Mouse (Mus musculus) adrenal gland, postnatal 4 days (tissue): Measurements from ENCODE around the gene Lhx3. TPM values are rescaled to one million over a fixed set of nuclear protein-coding genes. Genes with fewer than 3 reads are reported as not detected.

Source experiments
- DNase-seq, 2 experiments: peaks; one replicate each; pipeline ENCODE4 v3.0.0; 2021 to 2022; ENCODE audit warnings: low spot score in 2 of 2, mixed read lengths in 2 of 2
- long read RNA-seq, 2 experiments: library from polyadenylated mRNA; stranded (forward); transcript quantifications; one replicate each; pipeline ENCODE4 v2.0.0; 2021
- total RNA-seq, 2 experiments: library from RNA; stranded (reverse); gene quantifications; 2 replicates each; pipeline ENCODE4 v1.2.3; 2021

Gene Lhx3
- total RNA-seq: 1 to 10 TPM in 1 of 2 experiments, under 1 TPM in 1; 0.71 to 1.0 TPM
- long read RNA-seq, experiment 1, partial matches to known transcripts: 1 of 2 reads
- long read RNA-seq, experiment 1, other reads (novel, unspliced or antisense): 0 of 2 reads
- long read RNA-seq, experiment 2, partial matches to known transcripts: 2 of 3 reads
- long read RNA-seq, experiment 2, other reads (novel, unspliced or antisense): 0 of 3 reads

DNA sequence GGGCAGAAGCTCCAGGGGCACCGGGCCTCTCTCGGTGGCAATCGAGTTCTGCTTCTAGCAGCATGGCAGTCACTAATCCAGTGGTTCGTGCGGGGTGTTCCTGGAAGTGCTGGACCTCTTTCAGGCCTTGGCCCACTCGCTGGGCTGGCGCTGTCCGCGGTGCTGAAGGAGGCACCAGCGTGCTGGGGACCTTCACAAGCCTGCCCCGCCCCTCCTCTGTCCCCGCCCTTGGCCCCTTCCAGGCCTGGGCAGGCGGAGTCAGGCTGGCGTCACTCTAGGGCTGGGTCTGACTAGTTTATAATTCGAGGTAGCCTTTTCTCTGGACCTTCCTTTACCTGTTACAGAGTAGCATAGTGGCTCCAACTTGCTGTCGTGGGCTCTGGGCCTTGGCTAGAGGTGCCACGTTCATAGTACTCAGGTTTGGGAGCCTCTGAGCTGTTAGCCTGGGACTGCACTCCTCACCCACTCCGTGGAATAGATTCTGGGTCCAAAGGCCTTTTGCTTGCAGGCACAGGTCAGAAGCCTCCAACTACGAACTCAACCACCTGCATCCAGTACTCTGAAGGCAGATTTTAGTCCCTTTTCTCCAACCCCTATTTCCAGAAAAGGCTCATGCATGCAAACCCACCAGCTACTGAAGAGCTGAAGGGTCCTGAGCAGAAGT, at the start of gene Lhx3:
TSS of gene Lhx3 (minus strand) at position 164 of the 664 bp plus-strand sequence.
- peak; percentile 85 to 87 for DNase-seq

DNA sequence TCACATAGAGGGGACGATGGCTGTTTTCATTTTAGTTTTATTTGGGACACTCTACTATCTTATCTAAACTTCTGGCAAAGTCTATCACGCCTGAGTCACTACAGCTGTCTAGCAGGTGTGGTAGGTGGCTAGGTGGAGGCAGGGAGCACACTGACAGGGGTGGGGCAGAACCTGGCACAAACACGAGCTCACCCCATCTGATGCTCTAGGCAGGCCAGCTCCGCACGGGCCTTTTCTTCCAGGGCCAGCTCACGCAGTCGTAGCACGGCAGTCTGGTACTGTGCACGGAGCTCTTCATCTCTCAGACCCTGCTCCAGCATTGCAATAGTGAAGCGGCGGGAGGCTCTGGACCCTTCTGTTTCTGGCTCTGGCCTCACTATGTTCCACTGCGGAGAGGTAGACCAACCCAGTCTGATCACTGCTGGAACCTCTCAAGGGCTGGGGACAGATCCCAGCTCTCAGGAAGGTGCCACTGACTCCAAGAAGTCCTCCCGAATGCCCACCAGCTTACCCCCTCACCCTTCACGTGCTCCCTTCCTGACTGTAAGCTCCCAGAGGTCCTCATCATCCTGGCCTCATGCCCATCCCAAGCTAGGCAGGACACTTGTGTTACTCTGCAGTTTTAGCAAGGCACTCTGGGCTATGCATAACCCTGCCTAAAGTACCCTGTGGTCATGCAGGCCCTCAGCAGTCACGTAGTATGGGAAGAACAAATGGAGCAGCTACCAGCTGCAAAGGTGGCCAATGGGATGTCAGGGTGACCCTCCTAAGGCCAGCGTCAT, 49.4 kb upstream of the Lhx3 start:
- DNase-seq: no peak

GRCm38 (mm10) chr2:26254816-26255215, 46.7 kb upstream of the Lhx3 start:
- no peak for DNase-seq

DNA sequence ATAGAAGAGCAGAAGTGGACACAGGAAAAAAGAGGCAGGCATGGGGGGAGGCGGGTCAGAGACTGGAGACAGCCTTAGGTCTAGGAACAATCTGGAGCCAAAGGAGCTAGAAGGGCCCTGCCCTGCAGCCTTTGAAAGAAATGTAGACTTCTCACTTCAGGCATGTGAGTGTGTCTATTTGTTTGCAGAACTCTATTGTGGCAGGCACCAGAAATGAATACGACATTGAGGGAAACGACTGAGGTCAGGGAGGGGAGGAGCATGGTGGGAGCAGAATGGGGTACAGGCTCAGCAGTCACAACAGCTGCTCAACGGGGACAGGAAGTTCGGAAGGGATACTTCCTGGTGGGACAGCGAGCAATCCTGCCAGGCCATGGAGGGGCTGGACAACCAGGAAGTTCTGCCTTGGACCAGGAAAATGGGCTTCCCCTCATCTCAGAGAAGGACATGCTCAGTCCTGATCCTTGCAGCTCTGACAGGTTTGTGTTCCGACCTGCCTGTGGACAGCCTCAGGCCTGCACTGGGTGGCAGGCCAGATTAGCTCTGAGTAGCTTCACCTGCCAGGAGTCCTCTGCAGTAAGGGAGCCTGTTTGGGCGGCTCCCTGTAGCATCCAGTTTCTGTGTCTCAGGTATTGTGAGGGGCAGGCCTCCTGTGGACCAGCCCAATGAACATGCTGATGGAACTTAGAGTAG, 44.6 kb upstream of the Lhx3 start:
- no peak for DNase-seq

DNA sequence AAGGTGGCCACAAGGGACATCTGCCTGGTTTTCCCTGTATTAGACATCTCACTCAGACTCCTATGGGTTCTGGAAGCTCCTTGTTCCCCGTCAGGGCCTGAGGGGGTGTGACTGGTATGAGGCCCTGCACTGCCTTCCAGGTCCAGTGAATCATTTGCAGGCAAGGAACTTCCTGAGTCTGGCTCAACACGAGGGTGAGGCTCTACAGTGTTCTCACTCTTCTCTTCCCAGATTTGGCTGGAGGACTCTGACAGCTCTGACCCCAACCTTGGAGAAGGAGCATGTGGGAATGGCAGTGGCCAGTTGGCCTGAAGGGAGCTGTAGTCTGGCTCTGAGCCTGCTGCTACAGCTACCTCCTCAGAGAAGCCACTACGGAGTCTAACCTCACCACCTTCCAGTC, 39.4 kb upstream of the Lhx3 start:
- no peak for DNase-seq

DNA sequence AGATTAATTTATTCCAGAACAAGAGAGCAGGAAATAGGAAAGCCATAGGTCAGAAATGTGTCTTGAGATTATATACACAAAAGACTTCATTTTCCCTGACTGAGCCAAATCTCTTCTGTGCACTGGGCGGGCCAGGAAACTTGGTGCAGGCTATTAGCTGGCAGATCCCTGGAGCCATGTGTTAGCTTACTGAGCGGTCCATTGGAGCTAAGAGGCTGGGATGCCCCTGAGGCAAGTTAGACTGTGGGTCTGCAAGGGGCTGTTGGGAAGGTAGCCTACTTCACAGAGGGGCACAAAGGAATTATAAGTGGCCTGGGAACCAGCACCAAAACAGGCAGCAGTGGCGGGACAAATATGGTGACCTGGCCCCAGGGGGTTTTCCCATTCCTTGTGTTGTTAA, 32.8 kb upstream of the Lhx3 start:
- DNase-seq: no peak

- DNase-seq: no peak
Measured at GRCm38 (mm10) chr2:26240330-26240729, 32.2 kb upstream of the Lhx3 start.

GRCm38 (mm10) chr2:26237290-26237782, 29.2 kb upstream of the Lhx3 start, which contains the start of gene Qsox2:
Qsox2 (minus strand) TSS chr2:26237525.
- peak; percentile 81 to 89 for DNase-seq

GRCm38 (mm10) chr2:26236681-26237289, 28.7 kb upstream of the Lhx3 start:
- DNase-seq: peak; percentile 9 to 16

DNA sequence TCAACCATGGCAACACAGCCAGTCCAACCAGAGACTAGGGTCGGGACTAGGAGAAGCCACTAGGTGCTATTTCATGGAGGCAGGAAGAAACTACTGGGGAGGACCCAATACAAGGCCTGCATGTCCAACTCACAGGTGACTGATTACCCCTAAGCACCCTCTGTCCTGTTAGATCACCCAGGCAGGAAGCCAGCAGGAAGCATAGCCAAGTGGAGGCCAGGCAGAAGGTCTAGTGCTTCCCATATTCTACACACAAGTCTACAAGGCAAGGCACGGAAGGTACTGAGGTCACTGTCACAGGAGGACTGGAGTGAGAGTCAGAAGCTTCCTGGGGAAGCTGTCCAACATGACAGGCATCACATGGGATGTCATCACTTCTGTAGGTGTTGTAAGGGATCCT, 26.7 kb upstream of the Lhx3 start:
- DNase-seq: no peak

DNA sequence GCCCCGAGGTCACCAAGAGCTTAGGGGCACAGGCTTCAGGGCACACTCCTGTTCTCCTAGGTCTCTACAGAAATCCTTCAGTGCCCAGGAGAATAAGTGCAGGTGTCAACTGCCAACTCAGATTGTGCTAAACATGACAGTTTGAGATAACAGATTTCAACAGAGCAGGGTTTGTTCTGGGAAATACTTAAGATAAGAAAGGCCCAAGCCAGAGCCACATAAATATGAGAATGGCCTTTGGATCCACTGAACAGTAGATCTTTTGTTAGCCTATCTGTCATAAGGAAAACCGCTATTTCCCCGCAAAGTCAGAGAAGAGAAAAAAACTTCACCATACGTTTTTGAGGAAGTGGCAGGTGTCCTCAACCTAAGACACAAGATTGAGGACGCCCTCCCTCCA, 26.2 kb upstream of the Lhx3 start:
- DNase-seq: no peak

DNA sequence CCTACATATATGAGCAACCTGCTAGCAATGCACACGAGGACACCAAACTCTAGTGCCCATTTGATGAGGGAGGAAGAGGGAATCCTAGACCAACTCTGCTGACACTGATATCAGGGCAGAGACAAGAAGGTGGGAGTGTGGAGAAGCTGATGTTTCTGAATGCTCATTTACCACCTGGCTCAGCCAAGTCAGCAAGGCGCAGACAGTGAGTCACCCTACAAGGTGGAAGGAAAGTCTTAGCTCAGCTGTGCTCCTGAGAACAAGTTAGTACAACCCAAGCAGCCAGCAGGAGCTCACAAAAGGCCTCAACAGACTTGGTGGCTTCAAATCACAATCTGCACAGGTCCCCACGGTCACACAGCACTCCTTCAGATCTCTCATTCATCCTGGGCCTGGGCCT, 23.3 kb upstream of the Lhx3 start:
- DNase-seq: no peak

DNA sequence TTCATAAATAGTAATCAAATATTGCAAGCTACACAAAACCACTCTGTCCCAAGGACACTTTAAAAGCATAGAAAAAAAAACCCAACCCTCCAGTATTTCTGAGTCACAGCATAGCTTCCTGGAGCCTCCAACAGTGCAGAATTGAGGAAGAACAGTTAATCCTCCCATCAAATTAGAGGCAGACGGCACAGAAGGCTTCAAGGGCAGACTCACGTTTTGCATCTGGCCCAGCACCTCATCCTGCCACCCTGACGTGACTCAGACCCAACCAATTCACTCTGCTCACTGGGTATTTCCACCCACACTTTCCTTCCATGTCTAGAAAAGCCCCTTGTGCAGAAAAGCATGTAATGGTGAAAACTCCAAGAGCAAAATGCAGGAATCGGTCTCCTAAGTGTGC, 22.2 kb upstream of the Lhx3 start:
- no peak for DNase-seq

DNA sequence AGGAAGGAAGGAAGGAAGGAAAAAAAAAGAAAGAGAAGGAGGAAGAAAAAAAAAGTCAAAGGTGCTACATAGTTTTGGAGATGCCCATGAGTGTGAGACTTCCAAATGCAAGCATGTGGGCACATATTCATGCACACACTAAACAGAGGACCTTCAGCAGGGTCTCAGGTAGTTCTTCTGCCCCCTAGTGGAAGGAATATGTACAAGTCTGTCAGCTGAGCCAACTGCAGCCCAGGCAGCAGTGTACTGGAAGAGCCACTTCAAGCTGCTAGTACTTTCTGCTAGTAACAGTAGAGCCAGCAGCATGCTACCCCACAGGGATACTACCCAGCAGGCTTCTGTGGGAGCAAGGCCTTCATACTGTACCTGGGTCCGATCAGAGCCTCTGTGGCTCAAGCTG, 19.7 kb upstream of the Lhx3 start:
- no peak for DNase-seq

- no peak for DNase-seq
Measured at GRCm38 (mm10) chr2:26225242-26225641, 17.2 kb upstream of the Lhx3 start.

- no peak for DNase-seq
Measured at GRCm38 (mm10) chr2:26223961-26224360, 15.9 kb upstream of the Lhx3 start.

- no peak for DNase-seq
Measured at GRCm38 (mm10) chr2:26214526-26214925, 6.4 kb upstream of the Lhx3 start.

GRCm38 (mm10) chr2:26209566-26209965, 1.5 kb upstream of the Lhx3 start:
- DNase-seq: no peak

DNA sequence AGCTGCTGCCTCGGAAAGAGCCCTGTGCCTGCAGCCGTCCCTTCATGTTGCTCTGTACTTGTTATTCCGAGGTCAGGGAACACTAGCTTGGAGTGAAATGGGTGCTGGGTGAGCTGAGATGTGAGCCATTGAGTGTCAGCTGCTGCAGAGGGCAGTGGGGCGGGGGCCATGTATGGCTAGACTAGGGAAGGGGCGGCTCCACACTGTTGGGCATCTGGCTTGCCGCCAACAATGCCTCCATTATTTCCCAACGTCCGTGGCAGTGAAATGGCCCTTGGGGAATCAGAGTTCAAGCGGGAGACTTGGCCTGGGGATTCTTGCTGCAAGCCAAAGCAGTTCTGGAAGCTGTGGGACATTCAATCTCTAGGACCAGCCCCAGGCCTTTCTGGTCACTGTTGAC, 530 bp downstream of the Lhx3 start:
- DNase-seq: no peak

DNA sequence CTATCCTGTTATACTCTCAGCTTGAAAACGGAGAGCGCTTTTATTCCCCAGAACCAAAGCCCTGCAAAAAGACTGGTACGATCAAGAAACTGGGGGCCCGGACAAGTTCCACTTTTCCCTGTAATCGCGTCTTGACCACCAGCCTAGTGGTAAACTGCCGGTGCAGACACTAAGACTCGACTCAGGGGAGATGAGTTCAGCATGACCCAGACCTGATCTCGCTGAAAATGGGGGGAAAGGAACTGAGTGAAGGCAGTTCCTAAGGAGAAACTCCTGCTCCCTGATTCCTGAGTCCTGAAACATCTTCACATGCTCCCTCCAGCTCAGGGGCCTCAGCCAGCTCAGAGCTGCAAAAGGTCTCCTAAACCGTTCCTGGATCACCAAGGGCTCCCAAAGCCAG, 2.3 kb downstream of the Lhx3 start:
- DNase-seq: no peak

GRCm38 (mm10) chr2:26205126-26205525, 3.0 kb downstream of the Lhx3 start:
- DNase-seq: peak in 1 of 2 experiments; percentile 32
